Comparison of ENCODE assay signal across 8 mouse cellular contexts in genomic region chr1:180570181-180570580, GRCm38 (mm10). TPM values are rescaled to one million over a fixed set of nuclear protein-coding genes. Genes with fewer than 3 reads are reported as not detected.
DNase-seq lines count a peak whose midpoint lies in the region; ATAC-seq and TF ChIP-seq lines count a peak whose summit lies in the region.

No protein-coding gene starts in this region.

- H3K9me3 ChIP-seq in G1E (replicated peaks), result no peaks in the 10 kb centered on the region
- H3K9me3 ChIP-seq in hindbrain, embryonic 10.5 days, result peaks cover 10% of the 10 kb centered on the region; the same call in 1 of the 2 replicates
- H3K9me3 ChIP-seq in liver, postnatal 0 days (ENCODE audit: low read length), result no peaks in the 10 kb centered on the region

- H3K4me3 ChIP-seq in cerebellum, adult 2 months (replicated peaks; ENCODE audit: insufficient read depth, low read depth, low read length), result peak overlapping the region; percentile 89
- H3K4me3 ChIP-seq in G1E (ENCODE audit: low read depth, low read length), result peak overlapping the region; percentile 84
- H3K4me3 ChIP-seq in hindbrain, embryonic 10.5 days, result peak overlapping the region; percentile 96
- H3K4me3 ChIP-seq in liver, postnatal 0 days (ENCODE audit: low read depth, low read length), result peak overlapping the region; percentile 79

- peak overlapping the region; percentile 100 for H3K4me2 ChIP-seq in liver, postnatal 0 days (ENCODE audit: low read depth, low read length)

- peak overlapping the region; percentile 70 for H3K9ac ChIP-seq in liver, postnatal 0 days (replicated peaks)

- ATAC-seq in G1E (ENCODE audit: extremely low read depth, insufficient number of reproducible peaks, low FRiP score, poor library complexity, severe bottlenecking), result peak; percentile 64
- ATAC-seq in liver, postnatal 0 days, result peak; percentile 32

- H3K4me1 ChIP-seq in cerebellum, adult 2 months (ENCODE audit: control insufficient read depth, insufficient read depth, low read length), result peaks cover 5% of the 10 kb centered on the region; the same call in 1 of the 2 replicates
- H3K4me1 ChIP-seq in G1E (ENCODE audit: insufficient read depth, low read depth, low read length), result peaks cover 44% of the 10 kb centered on the region
- H3K4me1 ChIP-seq in hindbrain, embryonic 10.5 days (replicated peaks), result peaks cover 28% of the 10 kb centered on the region
- peaks cover 26% of the 10 kb centered on the region for H3K4me1 ChIP-seq in liver, postnatal 0 days (ENCODE audit: insufficient read depth)

- peaks cover 42% of the 10 kb centered on the region for H3K36me3 ChIP-seq in G1E (replicated peaks)
- H3K36me3 ChIP-seq in hindbrain, embryonic 10.5 days, result peaks cover 40% of the 10 kb centered on the region
- peaks cover 8% of the 10 kb centered on the region; the same call in 1 of the 2 replicates for H3K36me3 ChIP-seq in liver, postnatal 0 days (replicated peaks; ENCODE audit: insufficient read depth, low read length)

- DNase-seq in cerebellum, adult 2 months, result no peak
- no peak for DNase-seq in cerebellum, adult 8-10 months
- peak; percentile 54 for DNase-seq in G1E (ENCODE audit: low spot score)
- DNase-seq in hindbrain, embryonic 10.5 days (ENCODE audit: low spot score), result no peak
- DNase-seq in liver, postnatal 0 days, result no peak
- no peak for DNase-seq in embryo, embryonic 10 days (ENCODE audit: low spot score)
- DNase-seq in right cerebral cortex, postnatal 25 days, result no peak
- no peak for DNase-seq in urinary bladder, adult 2 months (ENCODE audit: low spot score)

- H3K27ac ChIP-seq in cerebellum, adult 2 months (ENCODE audit: insufficient read depth, low read length), result no peak overlapping the region
- peak overlapping the region; percentile 96 for H3K27ac ChIP-seq in hindbrain, embryonic 10.5 days
- H3K27ac ChIP-seq in liver, postnatal 0 days (ENCODE audit: low read depth), result peak overlapping the region; percentile 12; the same call in 1 of the 2 replicates

- 22% methylated on average over 5 of the region's 5 CpGs for WGBS in cerebellum, adult 2 months
- WGBS in hindbrain, embryonic 10.5 days, result 13% methylated on average over 5 of the region's 5 CpGs
- WGBS in liver, postnatal 0 days (ENCODE audit: insufficient replicate concordance), result 5% methylated on average over 5 of the region's 5 CpGs

- H3K27me3 ChIP-seq in cerebellum, adult 2 months (ENCODE audit: control insufficient read depth, insufficient read depth, low read length), result no peaks in the 10 kb centered on the region
- no peaks in the 10 kb centered on the region for H3K27me3 ChIP-seq in G1E (ENCODE audit: insufficient read depth, low read length)
- no peaks in the 10 kb centered on the region for H3K27me3 ChIP-seq in hindbrain, embryonic 10.5 days (ENCODE audit: insufficient read depth, poor library complexity, severe bottlenecking)
- no peaks in the 10 kb centered on the region for H3K27me3 ChIP-seq in liver, postnatal 0 days (ENCODE audit: insufficient read depth, low read length)

- TF ChIP-seq CTCF in cerebellum, adult 2 months (IDR thresholded peaks at IDR 0.05; ENCODE audit: borderline replicate concordance, insufficient read depth, low read depth, low read length), result no peak
- TF ChIP-seq CTCF in G1E (IDR thresholded peaks at IDR 0.05; ENCODE audit: low read depth, low read length), result no peak
- no peak for TF ChIP-seq CTCF in liver, postnatal 0 days (IDR thresholded peaks at IDR 0.05; ENCODE audit: low read depth)

- TF ChIP-seq POLR2A in cerebellum, adult 2 months (IDR thresholded peaks at IDR 0.05; ENCODE audit: borderline replicate concordance, insufficient read depth, low read length), result no peak

- peak; percentile 72 for TF ChIP-seq EP300 in liver, postnatal 0 days (IDR thresholded peaks at IDR 0.05; ENCODE audit: low read depth)

RNA-seq across cellular contexts. Expression of gene Parp1, which starts 1.5 kb away (rescaled TPM):
- 58.1 and 63.1 TPM in 2 replicates for polyA plus RNA-seq in cerebellum, adult 2 months (2012; rRNA removed)
- total RNA-seq in G1E (2014; fragmentation: Nextera tagmentation), result 75.5 and 91.1 TPM in 2 replicates
- total RNA-seq in G1E (2017), result 165 and 168 TPM in 2 replicates
- polyA plus RNA-seq in G1E (2012), result 127 and 142 TPM in 2 replicates
- polyA plus RNA-seq in hindbrain, embryonic 10.5 days (2016; fragmentation: Nextera tagmentation; extraction: Ambion mirVana), result 232 and 299 TPM in 2 replicates
- polyA plus RNA-seq in liver, postnatal 0 days (2015; fragmentation: Nextera tagmentation; extraction: Ambion mirVana), result 18.9 and 23.3 TPM in 2 replicates
- polyA plus RNA-seq in urinary bladder, adult 2 months (2012; rRNA removed), result 43.7 and 45.7 TPM in 2 replicates
